Mouse (Mus musculus) forebrain, embryonic 13.5 days (tissue): Measurements from ENCODE around the gene Lhx6. TPM values are rescaled to one million over a fixed set of nuclear protein-coding genes. Genes with fewer than 3 reads are reported as not detected.

Source experiments
- polyA plus RNA-seq: library from polyadenylated mRNA; unstranded; fragments of >200 nt; fragmentation: Nextera tagmentation; extraction: Ambion mirVana; gene quantifications from 2 replicates; pipeline ENCODE4 v1.2.1, GENCODE M21; 2015

Gene Lhx6
- polyA plus RNA-seq, 1 experiment from 2014 or later: 33.7 TPM

Other genes starting within 250 kb of the Lhx6 start
- 1.8 and 2.2 TPM in 2 replicates for gene Ttll11, start 125.5 kb downstream of the Lhx6 start, polyA plus RNA-seq
- 222 and 237 TPM in 2 replicates for gene Ndufa8, start 56.0 kb downstream of the Lhx6 start, polyA plus RNA-seq
- gene Morn5, start 56.0 kb downstream of the Lhx6 start, polyA plus RNA-seq: 2.0 and 4.1 TPM in 2 replicates
- 25.7 and 27.2 TPM in 2 replicates for gene Mrrf, start 31.0 kb upstream of the Lhx6 start, polyA plus RNA-seq
- gene Rbm18, start 31.4 kb upstream of the Lhx6 start, polyA plus RNA-seq: 140 and 143 TPM in 2 replicates
- gene Ptgs1, start 125.0 kb upstream of the Lhx6 start, polyA plus RNA-seq: 2.2 and 2.4 TPM in 2 replicates